Mouse (Mus musculus): ENCODE data around the gene AI661453. TPM values are rescaled to one million over a fixed set of nuclear protein-coding genes. Genes with fewer than 3 reads are reported as not detected.
A peak's percentile ranks its signal among the peaks of the same experiment; 100 is the strongest.

AI661453 gene
- polyA plus RNA-seq, 1 experiment from 2014 or later, result 0.76 TPM

DNA sequence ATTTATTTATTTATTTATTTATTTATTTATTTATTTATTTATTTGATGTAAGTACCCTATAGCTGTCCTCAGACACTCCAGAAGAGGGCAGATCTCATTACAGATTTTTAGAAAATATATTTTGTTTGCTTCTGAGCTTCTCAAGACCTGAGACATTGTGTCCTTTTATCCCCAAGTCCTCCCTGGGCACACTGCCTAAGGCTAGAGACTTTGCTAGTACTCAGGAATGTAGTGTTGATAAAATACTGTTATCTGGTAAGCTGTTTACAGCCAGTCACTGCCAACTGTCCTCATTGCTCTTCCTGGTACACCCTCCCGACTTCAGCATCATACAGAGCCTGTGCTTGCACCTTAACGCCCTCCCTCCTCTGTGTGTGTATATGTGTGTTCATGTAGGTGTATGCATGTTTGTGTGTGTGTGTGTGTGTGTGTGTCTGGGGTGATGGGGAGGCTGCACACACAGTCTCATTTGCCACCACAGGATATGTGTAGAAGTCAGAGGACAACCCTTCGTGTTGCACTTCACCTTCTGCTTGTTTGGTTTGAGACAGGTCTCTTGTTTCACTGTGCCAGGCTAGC lies 23.0 kb downstream of the AI661453 start:
- Histone ChIP-seq H3K4me1 (ENCODE audit: control insufficient read depth in 2 of 2, insufficient read depth in 2 of 2, low read length in 2 of 2) (peaks cover 28 to 41% of the 10 kb centered on the region in 2 experiments), H3K27ac (replicated peaks in 1 of 2; ENCODE audit: control insufficient read depth in 1 of 2, insufficient read depth in 1 of 2, low read depth in 2 of 2, low read length in 2 of 2) (no peak overlapping the region), H3K27me3 (ENCODE audit: control insufficient read depth, insufficient read depth, low read length) (no peaks in the 10 kb centered on the region; the same call in 1 of the 2 replicates), H3K9ac (ENCODE audit: low read length) (no peak overlapping the region), H3K4me3 (ENCODE audit: control insufficient read depth in 1 of 2, insufficient read depth in 1 of 2, low read depth in 1 of 2, low read length in 2 of 2) (no peak overlapping the region), H3K4me2 (ENCODE audit: low read length) (no peak overlapping the region), H3K9me3 (ENCODE audit: control insufficient read depth, low read length) (no peaks in the 10 kb centered on the region), H3K36me3 (ENCODE audit: control insufficient read depth, insufficient read depth, low read length) (no peaks in the 10 kb centered on the region)
- WGBS, result 45% methylated on average over 3 of the region's 3 CpGs
- no peak for ATAC-seq (ENCODE audit: insufficient number of reproducible peaks, insufficient read depth, low FRiP score, low read depth)

DNA sequence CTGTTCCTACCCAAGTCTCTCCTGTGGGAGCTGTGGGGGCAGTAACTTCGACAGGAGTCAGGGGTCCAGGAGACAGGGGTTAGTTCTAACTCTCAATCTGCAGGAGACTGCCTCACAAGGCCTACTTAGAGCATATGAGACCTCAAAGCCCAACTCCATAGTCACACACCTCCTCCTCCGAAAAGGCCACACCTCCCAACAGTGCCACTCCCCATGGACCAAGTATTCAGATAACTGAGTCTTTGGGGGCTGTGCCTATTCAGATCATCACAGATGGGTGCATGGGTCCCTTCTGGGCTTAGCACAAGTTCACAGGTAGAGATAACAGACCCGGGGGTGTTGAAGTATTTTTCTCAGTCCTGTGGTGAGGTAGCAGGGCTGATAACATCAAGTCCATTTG lies 25.3 kb downstream of the AI661453 start:
- H3K36me3 ChIP-seq (ENCODE audit: control insufficient read depth, insufficient read depth, low read length), result no peaks in the 10 kb centered on the region
- no peak overlapping the region for H3K4me3 ChIP-seq (ENCODE audit: control insufficient read depth in 1 of 2, insufficient read depth in 1 of 2, low read depth in 1 of 2, low read length in 2 of 2)
- H3K9me3 ChIP-seq (ENCODE audit: control insufficient read depth, low read length), result no peaks in the 10 kb centered on the region
- H3K4me1 ChIP-seq (ENCODE audit: control insufficient read depth in 2 of 2, insufficient read depth in 2 of 2, low read length in 2 of 2), result peaks cover 20 to 23% of the 10 kb centered on the region in 2 experiments
- peaks cover 3% of the 10 kb centered on the region; the same call in 1 of the 2 replicates for H3K27me3 ChIP-seq (ENCODE audit: control insufficient read depth, insufficient read depth, low read length)
- H3K27ac ChIP-seq (replicated peaks in 1 of 2; ENCODE audit: control insufficient read depth in 1 of 2, insufficient read depth in 1 of 2, low read depth in 2 of 2, low read length in 2 of 2), result no peak overlapping the region; a peak in 1 of 4 replicates
- H3K4me2 ChIP-seq (ENCODE audit: low read length), result no peak overlapping the region
- no peak for ATAC-seq (ENCODE audit: insufficient number of reproducible peaks, insufficient read depth, low FRiP score, low read depth)
- WGBS, result 39% methylated on average over 3 of the region's 3 CpGs
- no peak overlapping the region for H3K9ac ChIP-seq (ENCODE audit: low read length)

DNA sequence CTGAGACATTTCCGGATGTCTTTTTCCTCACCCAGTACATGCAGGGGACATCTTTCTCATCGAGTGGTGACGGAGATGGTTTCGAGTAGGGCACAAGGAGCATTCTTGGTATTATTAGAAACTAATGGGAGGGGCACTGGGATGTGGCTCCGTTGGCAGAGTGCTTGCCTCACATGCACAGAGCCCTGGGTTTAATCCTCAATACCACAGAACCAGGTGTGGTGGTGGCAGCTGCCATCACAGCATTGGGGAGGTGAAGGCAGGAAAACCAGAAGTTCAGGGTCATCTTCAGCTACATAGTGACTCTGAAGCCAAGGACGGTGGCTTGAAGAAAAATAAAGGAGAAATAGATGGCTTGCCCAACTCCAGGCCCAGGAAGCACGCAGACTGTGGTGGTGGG lies 25.8 kb downstream of the AI661453 start:
- peaks cover 17 to 23% of the 10 kb centered on the region in 2 experiments for H3K4me1 ChIP-seq (ENCODE audit: control insufficient read depth in 2 of 2, insufficient read depth in 2 of 2, low read length in 2 of 2)

DNA sequence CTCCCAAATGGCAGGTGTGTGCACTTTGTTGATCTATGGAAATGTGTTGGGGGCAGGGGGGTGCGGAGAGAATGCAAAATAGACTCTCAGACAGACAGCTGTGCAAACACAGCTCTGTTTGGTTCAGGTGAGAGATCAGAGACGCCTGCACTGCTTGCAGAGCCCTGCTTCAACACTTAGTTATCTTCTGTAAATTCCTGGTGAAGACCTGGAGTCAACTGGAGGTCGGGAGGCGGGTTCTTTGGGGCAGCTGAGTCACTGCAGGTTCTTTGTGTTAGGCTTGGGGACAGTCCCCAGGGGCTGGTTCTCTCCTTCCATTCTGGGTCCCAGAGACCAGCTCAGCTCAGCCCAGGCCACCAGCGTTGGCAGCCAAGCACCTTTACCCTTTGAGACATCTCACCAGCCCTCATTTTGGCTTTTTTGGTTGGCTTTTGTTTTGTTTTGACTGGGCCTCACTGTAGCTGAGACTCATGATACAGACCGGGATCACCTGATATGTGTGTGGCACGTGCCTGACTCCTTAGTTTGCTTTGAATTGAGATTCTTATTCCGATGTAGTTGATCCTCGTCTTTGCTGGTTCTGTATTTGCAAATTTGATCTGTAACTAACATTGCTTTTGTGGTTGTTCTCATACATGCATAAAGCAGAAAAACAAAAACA lies 26.4 kb downstream of the AI661453 start:
- peaks cover 17 to 23% of the 10 kb centered on the region in 2 experiments for H3K4me1 ChIP-seq (ENCODE audit: control insufficient read depth in 2 of 2, insufficient read depth in 2 of 2, low read length in 2 of 2)
- no peak overlapping the region for H3K4me3 ChIP-seq (ENCODE audit: control insufficient read depth in 1 of 2, insufficient read depth in 1 of 2, low read depth in 1 of 2, low read length in 2 of 2)
- H3K9ac ChIP-seq (ENCODE audit: low read length), result no peak overlapping the region
- peaks cover 15% of the 10 kb centered on the region; the same call in 1 of the 2 replicates for H3K27me3 ChIP-seq (ENCODE audit: control insufficient read depth, insufficient read depth, low read length)
- 36% methylated on average over 9 of the region's 9 CpGs for WGBS
- no peaks in the 10 kb centered on the region for H3K9me3 ChIP-seq (ENCODE audit: control insufficient read depth, low read length)
- no peaks in the 10 kb centered on the region for H3K36me3 ChIP-seq (ENCODE audit: control insufficient read depth, insufficient read depth, low read length)
- no peak overlapping the region for H3K4me2 ChIP-seq (ENCODE audit: low read length)
- H3K27ac ChIP-seq (replicated peaks in 1 of 2; ENCODE audit: control insufficient read depth in 1 of 2, insufficient read depth in 1 of 2, low read depth in 2 of 2, low read length in 2 of 2), result peak overlapping the region in 1 of 2 experiments; percentile 25; a peak in 2 of 4 replicates
- no peak for ATAC-seq (ENCODE audit: insufficient number of reproducible peaks, insufficient read depth, low FRiP score, low read depth)

More for the DNA sequence above, 25.8 kb downstream of the AI661453 start:
- Histone ChIP-seq H3K27me3 (ENCODE audit: control insufficient read depth, insufficient read depth, low read length) (peaks cover 8% of the 10 kb centered on the region; the same call in 1 of the 2 replicates), H3K9ac (ENCODE audit: low read length) (no peak overlapping the region), H3K4me3 (ENCODE audit: control insufficient read depth in 1 of 2, insufficient read depth in 1 of 2, low read depth in 1 of 2, low read length in 2 of 2) (no peak overlapping the region), H3K36me3 (ENCODE audit: control insufficient read depth, insufficient read depth, low read length) (no peaks in the 10 kb centered on the region), H3K4me2 (ENCODE audit: low read length) (no peak overlapping the region; the same call in 1 of the 2 replicates), H3K9me3 (ENCODE audit: control insufficient read depth, low read length) (no peaks in the 10 kb centered on the region), H3K27ac (replicated peaks in 1 of 2; ENCODE audit: control insufficient read depth in 1 of 2, insufficient read depth in 1 of 2, low read depth in 2 of 2, low read length in 2 of 2) (no peak overlapping the region; a peak in 1 of 4 replicates)
- WGBS, result 44% methylated on average over 7 of the region's 7 CpGs
- ATAC-seq (ENCODE audit: insufficient number of reproducible peaks, insufficient read depth, low FRiP score, low read depth), result no peak

DNA sequence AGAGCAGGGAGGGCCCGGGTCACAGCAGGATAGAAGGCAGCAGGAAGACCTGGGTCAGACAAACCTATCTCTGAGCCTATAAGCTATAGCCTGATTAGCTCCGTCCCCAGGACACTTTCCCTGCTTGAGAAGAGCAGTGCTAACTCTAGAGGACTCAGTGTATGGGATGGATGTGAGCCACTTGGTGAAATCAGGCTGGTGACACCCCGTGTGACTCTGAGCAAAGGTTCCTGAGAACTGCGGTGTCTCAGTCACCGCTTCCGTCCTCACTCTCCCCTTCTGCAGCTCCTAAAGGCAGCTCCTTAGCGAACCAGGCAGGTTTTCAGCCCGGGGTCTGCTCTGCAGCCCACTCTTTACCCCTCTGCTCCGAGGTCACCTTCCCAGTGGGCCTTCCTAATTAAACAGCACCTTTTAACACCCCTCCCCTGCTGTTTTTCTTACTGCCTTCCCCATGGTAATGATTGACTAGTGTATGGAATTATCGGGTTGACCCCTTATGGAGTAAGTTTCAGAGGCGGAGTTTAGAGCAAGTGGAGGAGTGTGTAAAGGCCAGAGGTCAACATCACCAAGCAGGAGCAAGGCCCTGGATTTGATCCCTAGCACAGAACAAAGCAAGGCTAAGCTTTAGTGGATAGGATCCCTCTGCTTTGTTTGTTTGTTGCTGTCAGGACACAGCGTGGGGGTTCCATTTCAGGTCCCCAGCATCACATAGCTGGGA lies 28.0 kb downstream of the AI661453 start:
- H3K27ac ChIP-seq (replicated peaks in 1 of 2; ENCODE audit: control insufficient read depth in 1 of 2, insufficient read depth in 1 of 2, low read depth in 2 of 2, low read length in 2 of 2), result no peak overlapping the region
- H3K4me1 ChIP-seq (ENCODE audit: control insufficient read depth in 2 of 2, insufficient read depth in 2 of 2, low read length in 2 of 2), result peaks cover 22% of the 10 kb centered on the region in 2 experiments
- no peak overlapping the region for H3K4me3 ChIP-seq (ENCODE audit: control insufficient read depth in 1 of 2, insufficient read depth in 1 of 2, low read depth in 1 of 2, low read length in 2 of 2)
- H3K27me3 ChIP-seq (ENCODE audit: control insufficient read depth, insufficient read depth, low read length), result peaks cover 18% of the 10 kb centered on the region; the same call in 1 of the 2 replicates
- no peak overlapping the region for H3K4me2 ChIP-seq (ENCODE audit: low read length)
- H3K9ac ChIP-seq (ENCODE audit: low read length), result no peak overlapping the region
- WGBS, result 55% methylated on average over 12 of the region's 12 CpGs
- H3K36me3 ChIP-seq (ENCODE audit: control insufficient read depth, insufficient read depth, low read length), result no peaks in the 10 kb centered on the region
- no peak for ATAC-seq (ENCODE audit: insufficient number of reproducible peaks, insufficient read depth, low FRiP score, low read depth)
- no peaks in the 10 kb centered on the region for H3K9me3 ChIP-seq (ENCODE audit: control insufficient read depth, low read length)

DNA sequence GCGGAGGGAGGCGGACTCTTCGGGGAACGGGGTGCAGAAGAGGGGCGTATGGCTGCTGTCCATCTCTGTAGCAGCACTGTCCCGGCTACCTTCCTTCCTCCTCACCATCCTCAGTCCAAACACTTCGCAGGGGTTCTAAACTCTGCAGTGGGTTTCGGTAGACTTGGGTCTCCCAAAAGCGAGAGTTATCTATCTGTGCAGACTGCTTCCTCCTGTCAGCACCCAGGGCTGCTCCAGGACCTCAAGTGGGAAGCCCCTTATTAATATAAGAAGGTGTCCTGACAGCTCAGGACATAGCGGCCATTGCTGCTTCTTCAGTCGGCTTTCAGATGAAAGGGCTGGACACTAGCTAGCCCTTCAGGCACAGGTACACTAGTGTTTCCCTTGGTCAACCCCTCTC lies 28.6 kb downstream of the AI661453 start:
- Histone ChIP-seq H3K4me2 (ENCODE audit: low read length) (no peak overlapping the region), H3K27me3 (ENCODE audit: control insufficient read depth, insufficient read depth, low read length) (peaks cover 18% of the 10 kb centered on the region; the same call in 1 of the 2 replicates), H3K9ac (ENCODE audit: low read length) (no peak overlapping the region), H3K27ac (replicated peaks in 1 of 2; ENCODE audit: control insufficient read depth in 1 of 2, insufficient read depth in 1 of 2, low read depth in 2 of 2, low read length in 2 of 2) (no peak overlapping the region), H3K9me3 (ENCODE audit: control insufficient read depth, low read length) (no peaks in the 10 kb centered on the region), H3K36me3 (ENCODE audit: control insufficient read depth, insufficient read depth, low read length) (no peaks in the 10 kb centered on the region), H3K4me3 (ENCODE audit: control insufficient read depth in 1 of 2, insufficient read depth in 1 of 2, low read depth in 1 of 2, low read length in 2 of 2) (no peak overlapping the region), H3K4me1 (ENCODE audit: control insufficient read depth in 2 of 2, insufficient read depth in 2 of 2, low read length in 2 of 2) (peaks cover 17 to 19% of the 10 kb centered on the region in 2 experiments)
- 80% methylated on average over 11 of the region's 11 CpGs for WGBS
- no peak for ATAC-seq (ENCODE audit: insufficient number of reproducible peaks, insufficient read depth, low FRiP score, low read depth)

DNA sequence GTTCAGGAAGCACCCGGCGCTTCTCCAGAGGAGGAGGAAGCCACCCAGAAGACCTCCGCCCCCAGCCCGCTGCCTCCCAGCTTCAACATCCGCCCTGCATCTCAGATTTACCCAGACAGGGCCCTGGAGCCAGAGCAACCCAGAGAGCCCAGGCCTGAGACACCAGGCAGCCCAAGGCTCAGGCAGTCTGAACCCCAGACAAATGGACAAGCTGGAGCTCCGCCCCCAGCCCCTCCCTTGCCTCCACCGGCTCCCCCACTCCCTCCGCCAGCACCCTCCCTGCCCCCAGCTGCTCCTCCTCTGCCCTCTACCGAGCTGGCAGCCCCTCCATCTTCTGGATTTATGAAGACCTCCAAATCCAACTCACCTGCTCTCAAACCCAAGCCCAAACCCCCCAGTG lies 29.9 kb downstream of the AI661453 start:
- Histone ChIP-seq H3K9me3 (ENCODE audit: control insufficient read depth, low read length) (no peaks in the 10 kb centered on the region), H3K9ac (ENCODE audit: low read length) (no peak overlapping the region), H3K27me3 (ENCODE audit: control insufficient read depth, insufficient read depth, low read length) (peaks cover 18% of the 10 kb centered on the region; the same call in 1 of the 2 replicates), H3K4me2 (ENCODE audit: low read length) (no peak overlapping the region), H3K27ac (replicated peaks in 1 of 2; ENCODE audit: control insufficient read depth in 1 of 2, insufficient read depth in 1 of 2, low read depth in 2 of 2, low read length in 2 of 2) (no peak overlapping the region), H3K4me3 (ENCODE audit: control insufficient read depth in 1 of 2, insufficient read depth in 1 of 2, low read depth in 1 of 2, low read length in 2 of 2) (no peak overlapping the region), H3K36me3 (ENCODE audit: control insufficient read depth, insufficient read depth, low read length) (no peaks in the 10 kb centered on the region), H3K4me1 (ENCODE audit: control insufficient read depth in 2 of 2, insufficient read depth in 2 of 2, low read length in 2 of 2) (peaks cover 21% of the 10 kb centered on the region in 2 experiments)
- ATAC-seq (ENCODE audit: insufficient number of reproducible peaks, insufficient read depth, low FRiP score, low read depth), result no peak
- 43% methylated on average over 8 of the region's 9 CpGs for WGBS
